In the genomic region with DNA sequence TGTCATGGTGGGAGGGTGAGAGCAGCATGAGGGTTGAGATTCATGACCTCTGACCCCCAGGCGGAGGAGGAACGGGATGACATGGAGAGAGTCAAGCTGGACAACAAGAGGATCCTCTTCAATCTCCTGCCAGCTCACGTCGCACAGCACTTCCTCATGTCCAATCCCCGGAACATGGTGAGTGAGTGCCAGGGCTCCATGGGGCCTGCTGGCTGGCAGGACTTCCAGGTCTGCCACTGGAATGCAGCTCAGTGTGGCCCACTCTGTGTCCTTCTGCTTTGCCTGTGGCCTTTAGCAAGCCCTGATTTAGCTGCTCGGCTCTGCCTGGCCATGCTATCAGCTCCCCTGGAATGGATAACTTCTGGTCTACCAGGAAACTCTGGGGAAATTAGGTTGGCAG, we compare ENCODE assay signal across 11 mouse cellular contexts. TPM values are rescaled to one million over a fixed set of nuclear protein-coding genes. Genes with fewer than 3 reads are reported as not detected.
DNase-seq lines count a peak whose midpoint lies in the region; ATAC-seq and TF ChIP-seq lines count a peak whose summit lies in the region.
"Had no signal": no experiment of that assay in that cellular context is flagged by ENCODE, and none has a peak within 500 bp of the region (broad histone marks: within the 10 kb centered on the region; RNA-seq: fewer than 3 reads in every experiment).

No protein-coding gene starts in this region.

- peaks cover 16% of the 10 kb centered on the region for H3K4me1 ChIP-seq in kidney, postnatal 0 days (replicated peaks; ENCODE audit: insufficient read depth, low read length)
- peaks cover 13% of the 10 kb centered on the region; the same call in 1 of the 2 replicates for H3K4me1 ChIP-seq in midbrain, embryonic 12.5 days

- no peak for DNase-seq in kidney, postnatal 0 days (ENCODE audit: low spot score)
- no peak for DNase-seq in kidney, adult 11 months
- DNase-seq in cerebellum, adult 18-20 months: peak; percentile 59 to 72
- DNase-seq in cerebellum, postnatal 36 days: peak; percentile 50 to 59
- no peak for DNase-seq in B cell, adult 2 months
- no peak for DNase-seq in right cerebral cortex, postnatal 10 days (ENCODE audit: low spot score in 2 of 2)

- H3K9ac ChIP-seq in kidney, postnatal 0 days (ENCODE audit: low read depth, low read length): no peak overlapping the region
- no peak overlapping the region for H3K9ac ChIP-seq in midbrain, embryonic 12.5 days (replicated peaks)
- H3K9ac ChIP-seq: forebrain, embryonic 12.5 days had no signal

- H3K4me2 ChIP-seq in kidney, postnatal 0 days (ENCODE audit: low read length): no peak overlapping the region
- no peak overlapping the region for H3K4me2 ChIP-seq in midbrain, embryonic 12.5 days (replicated peaks)
- H3K4me2 ChIP-seq: forebrain, embryonic 12.5 days had no signal

- H3K27ac ChIP-seq in kidney, postnatal 0 days: peak overlapping the region; percentile 68
- H3K27ac ChIP-seq in midbrain, embryonic 12.5 days (replicated peaks): 0 out of 2 replicates have a peak overlapping the region, but pooled peaks have one; percentile 22

- WGBS in kidney, postnatal 0 days: 48% methylated on average over 6 of the region's 6 CpGs
- WGBS in midbrain, embryonic 12.5 days: 74% methylated on average over 6 of the region's 6 CpGs

- no peak for TF ChIP-seq CTCF in kidney, postnatal 0 days (IDR thresholded peaks at IDR 0.05; ENCODE audit: low read depth)

- peak; percentile 9; the same call in 1 of the 2 replicates for ATAC-seq in kidney, postnatal 0 days (replicated peaks; ENCODE audit: low FRiP score, low read depth)
- ATAC-seq in midbrain, embryonic 12.5 days (ENCODE audit: low FRiP score, low read depth): no peak

- no peaks in the 10 kb centered on the region for H3K9me3 ChIP-seq in kidney, postnatal 0 days (replicated peaks; ENCODE audit: low read length)
- H3K9me3 ChIP-seq in midbrain, embryonic 12.5 days: no peaks in the 10 kb centered on the region
- H3K9me3 ChIP-seq: forebrain, embryonic 12.5 days had no signal

- H3K27me3 ChIP-seq in kidney, postnatal 0 days (ENCODE audit: insufficient read depth, low read length): no peaks in the 10 kb centered on the region
- no peaks in the 10 kb centered on the region for H3K27me3 ChIP-seq in midbrain, embryonic 12.5 days
- H3K27me3 ChIP-seq: forebrain, embryonic 12.5 days had no signal

- no peaks in the 10 kb centered on the region for H3K36me3 ChIP-seq in kidney, postnatal 0 days (ENCODE audit: insufficient read depth, low read length)
- no peaks in the 10 kb centered on the region for H3K36me3 ChIP-seq in midbrain, embryonic 12.5 days
- H3K36me3 ChIP-seq: forebrain, embryonic 12.5 days; G1E had no signal

- no peak overlapping the region for H3K4me3 ChIP-seq in kidney, postnatal 0 days (replicated peaks; ENCODE audit: low read depth, low read length)
- no peak overlapping the region for H3K4me3 ChIP-seq in midbrain, embryonic 12.5 days
- H3K4me3 ChIP-seq: forebrain, embryonic 12.5 days had no signal

RNA-seq across cellular contexts. Expression of gene Gm11985, which starts 28.2 kb away (rescaled TPM):
- not detected in 2 replicates for polyA plus RNA-seq in kidney, postnatal 0 days (2015; fragmentation: Nextera tagmentation; extraction: Ambion mirVana)
- polyA plus RNA-seq in midbrain, embryonic 12.5 days (2016; fragmentation: Nextera tagmentation; extraction: Ambion mirVana): not detected in 2 replicates
- polyA plus RNA-seq: brain, embryonic 14.5 days; forebrain, embryonic 12.5 days; G1E; limb, embryonic 11.5 days had no signal

RNA-seq across cellular contexts. Expression of gene Igfbp1, which starts 37.4 kb away (rescaled TPM):
- 11.8 and 15.3 TPM in 2 replicates for polyA plus RNA-seq in kidney, postnatal 0 days (2015; fragmentation: Nextera tagmentation; extraction: Ambion mirVana)
- 0.15 and 0.25 TPM in 2 replicates for polyA plus RNA-seq in midbrain, embryonic 12.5 days (2016; fragmentation: Nextera tagmentation; extraction: Ambion mirVana)
- polyA plus RNA-seq: forebrain, embryonic 12.5 days; G1E had no signal

RNA-seq across cellular contexts. Expression of gene Igfbp3, which starts 53.6 kb away (rescaled TPM):
- 217 and 221 TPM in 2 replicates for polyA plus RNA-seq in kidney, postnatal 0 days (2015; fragmentation: Nextera tagmentation; extraction: Ambion mirVana)
- 7.6 and 8.3 TPM in 2 replicates for polyA plus RNA-seq in midbrain, embryonic 12.5 days (2016; fragmentation: Nextera tagmentation; extraction: Ambion mirVana)
- polyA plus RNA-seq: G1E had no signal

Comparison
In these comparisons a context has a peak if more than half of its experiments do, and no peak if none do; other contexts are left out.
1. DNase-seq: peak in cerebellum, adult 18-20 months (2 of 2) and cerebellum, postnatal 36 days (2 of 2); none in kidney, postnatal 0 days (single experiment), kidney, adult 11 months (single experiment), B cell, adult 2 months (0 of 2) and right cerebral cortex, postnatal 10 days (0 of 2).
2. RNA of gene Igfbp1, which starts 37.4 kb away (polyA plus RNA-seq): 11.8 to 15.3 TPM in kidney, postnatal 0 days; 0.15 to 0.25 TPM in midbrain, embryonic 12.5 days; every median in the first group is over 10 times any median in the second.
3. RNA of gene Igfbp3, which starts 53.6 kb away (polyA plus RNA-seq): 217 to 221 TPM in kidney, postnatal 0 days; 7.6 to 8.3 TPM in midbrain, embryonic 12.5 days; every median in the first group is over 10 times any median in the second.